Comparison of ENCODE assay signal across 9 mouse cellular contexts in the genomic region with DNA sequence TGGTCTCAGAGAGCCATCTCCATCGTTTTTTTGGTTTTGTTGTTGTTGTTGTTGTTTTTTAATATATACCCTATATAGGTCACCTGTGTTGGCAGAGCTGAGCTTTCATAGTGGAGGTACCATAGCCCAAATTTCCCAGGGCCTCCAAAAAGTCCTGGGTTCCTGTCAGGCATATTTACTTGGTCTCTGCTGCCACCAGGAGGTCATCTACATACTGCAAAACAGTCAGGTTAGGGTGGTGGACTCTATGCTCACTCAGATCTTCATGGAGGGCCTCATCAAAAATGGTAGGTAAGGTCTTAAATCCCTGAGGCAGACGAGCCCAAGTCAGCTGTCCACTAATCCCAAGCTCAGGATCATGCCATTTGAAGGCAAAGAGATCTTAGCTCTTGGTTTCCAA.
DNase-seq lines count a peak whose midpoint lies in the region; ATAC-seq and TF ChIP-seq lines count a peak whose summit lies in the region.
"Had no signal": no experiment of that assay in that cellular context is flagged by ENCODE, and none has a peak within 500 bp of the region (broad histone marks: within the 10 kb centered on the region; RNA-seq: fewer than 3 reads in every experiment).

No protein-coding gene starts in this region.

- no peak for ATAC-seq in liver, embryonic 14.5 days (ENCODE audit: insufficient read depth)
- ATAC-seq in liver, embryonic 11.5 days (replicated peaks; ENCODE audit: low FRiP score) = no peak

- 0 out of 2 replicates have a peak, but pooled peaks have one; percentile 8 for TF ChIP-seq CTCF in liver, embryonic 14.5 days (IDR thresholded peaks at IDR 0.05; ENCODE audit: low read depth)

- no peaks in the 10 kb centered on the region for H3K9me3 ChIP-seq in liver, embryonic 14.5 days (ENCODE audit: control insufficient read depth, low read length)
- no peaks in the 10 kb centered on the region for H3K9me3 ChIP-seq in liver, embryonic 11.5 days (ENCODE audit: control insufficient read depth, low read length)

- H3K27me3 ChIP-seq in liver, embryonic 14.5 days (ENCODE audit: control insufficient read depth, insufficient read depth, low read length) = no peaks in the 10 kb centered on the region
- no peaks in the 10 kb centered on the region for H3K27me3 ChIP-seq in liver, embryonic 11.5 days (replicated peaks; ENCODE audit: control insufficient read depth, insufficient read depth, low read length)

- WGBS in liver, embryonic 14.5 days (ENCODE audit: insufficient replicate concordance) = 19% methylated on average over 2 of the region's 2 CpGs
- whole genome bisulfite sequencing in liver, embryonic 11.5 days = 20% methylated on average over 2 of the region's 2 CpGs

- no peak overlapping the region for H3K4me3 ChIP-seq in liver, embryonic 14.5 days (ENCODE audit: insufficient read depth in 1 of 2, low read depth in 2 of 2, low read length in 2 of 2)
- H3K4me3 ChIP-seq in liver, embryonic 11.5 days (ENCODE audit: low read depth, low read length) = no peak overlapping the region

- H3K27ac ChIP-seq in liver, embryonic 14.5 days = no peak overlapping the region
- H3K27ac ChIP-seq in liver, embryonic 11.5 days (ENCODE audit: low read depth, low read length) = no peak overlapping the region

- intact Hi-C loops in left cerebral cortex, postnatal 4 days (cut with DNase I) = no loop called here
- intact Hi-C loops in gastrocnemius, postnatal 14 days (cut with DNase I; ENCODE audit: low total_unique reads) = no loop called here

- H3K4me1 ChIP-seq in liver, embryonic 14.5 days (replicated peaks; ENCODE audit: control insufficient read depth in 2 of 2, insufficient read depth in 2 of 2, low read length in 1 of 2) = no peaks in the 10 kb centered on the region
- H3K4me1 ChIP-seq in liver, embryonic 11.5 days (replicated peaks; ENCODE audit: control insufficient read depth, insufficient read depth, low read length) = no peaks in the 10 kb centered on the region

- H3K36me3 ChIP-seq in liver, embryonic 14.5 days (replicated peaks; ENCODE audit: control insufficient read depth, insufficient read depth, low read depth) = no peaks in the 10 kb centered on the region
- H3K36me3 ChIP-seq in liver, embryonic 11.5 days (ENCODE audit: control insufficient read depth, insufficient read depth, low read length) = no peaks in the 10 kb centered on the region

- TF ChIP-seq EP300 in liver, embryonic 14.5 days (IDR thresholded peaks at IDR 0.05; ENCODE audit: low read depth) = no peak

- peak; percentile 59 to 61 for DNase-seq in cerebellum, postnatal 10 days
- DNase-seq in cerebellum, adult 11-12 months = no peak
- no peak for DNase-seq in liver, embryonic 14.5 days (ENCODE audit: low read depth in 3 of 3, low spot score in 3 of 3)
- DNase-seq in liver, embryonic 11.5 days (ENCODE audit: low spot score) = no peak
- peak; percentile 9 for DNase-seq in embryo, embryonic 10.5 days (ENCODE audit: low spot score)
- DNase-seq in left cerebral cortex, postnatal 4 days = peak; percentile 11
- DNase-seq in ovary, postnatal 10 days (ENCODE audit: low spot score) = no peak
- DNase-seq in gastrocnemius, postnatal 14 days = no peak
- DNase-seq: thymus, postnatal 36 days had no signal

- H3K4me2 ChIP-seq in liver, embryonic 14.5 days (ENCODE audit: low read depth) = no peak overlapping the region
- H3K4me2 ChIP-seq in liver, embryonic 11.5 days = no peak overlapping the region

- no peak overlapping the region for H3K9ac ChIP-seq in liver, embryonic 14.5 days (replicated peaks)
- no peak overlapping the region for H3K9ac ChIP-seq in liver, embryonic 11.5 days (ENCODE audit: low read depth, low read length)

Comparison
In these comparisons a context has a peak if more than half of its experiments do, and no peak if none do; other contexts are left out.
1. DNase-seq: peak in cerebellum, postnatal 10 days (2 of 2), embryo, embryonic 10.5 days (single experiment) and left cerebral cortex, postnatal 4 days (single experiment); none in cerebellum, adult 11-12 months (single experiment), liver, embryonic 14.5 days (0 of 3), liver, embryonic 11.5 days (single experiment), ovary, postnatal 10 days (single experiment) and gastrocnemius, postnatal 14 days (single experiment).